10 mouse cellular contexts compared by ENCODE assay signal in the genomic region with DNA sequence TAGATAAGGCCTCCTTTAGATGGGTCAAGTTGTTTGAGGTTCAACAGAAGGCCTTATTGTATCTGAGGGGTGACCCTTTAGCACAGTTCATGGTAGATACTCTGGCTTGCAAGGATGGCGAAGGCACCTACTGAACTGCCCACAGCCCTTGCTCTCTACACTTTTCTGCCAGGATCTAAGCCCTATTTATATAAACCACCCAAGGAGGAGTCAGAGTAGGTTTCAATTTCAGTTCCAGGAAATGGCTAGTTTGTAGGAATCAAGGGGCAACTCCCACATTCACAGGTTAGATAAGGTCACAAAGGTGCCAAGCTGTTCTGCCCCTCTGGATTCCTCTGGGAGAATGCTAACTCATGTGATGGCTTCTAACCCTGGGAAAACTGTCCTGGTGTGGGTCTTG. TPM values are rescaled to one million over a fixed set of nuclear protein-coding genes. Genes with fewer than 3 reads are reported as not detected.
"Had no signal": no experiment of that assay in that cellular context is flagged by ENCODE, and none has a peak within 500 bp of the region (broad histone marks: within the 10 kb centered on the region; RNA-seq: fewer than 3 reads in every experiment).

No protein-coding gene starts in this region.

RNA-seq across cellular contexts. Expression of a gene that starts 26.1 kb away (rescaled TPM):
- total RNA-seq: megakaryocyte-erythroid progenitor cell, adult 5-6 weeks had no signal
- polyA plus RNA-seq: neural tube, embryonic 11.5 days had no signal

RNA-seq across cellular contexts. Expression of a gene that starts 50.6 kb away (rescaled TPM):
- polyA plus RNA-seq: midbrain, embryonic 10.5 days; midbrain, embryonic 12.5 days; midbrain, embryonic 14.5 days; midbrain, embryonic 16.5 days; neural tube, embryonic 11.5 days; neural tube, embryonic 13.5 days; neural tube, embryonic 15.5 days; stomach, embryonic 15.5 days; testis, adult 2 months had no signal

RNA-seq across cellular contexts. Expression of a gene that starts 51.1 kb away (rescaled TPM):
- polyA plus RNA-seq: testis, adult 2 months had no signal
